Mouse (Mus musculus) T-helper 2 cell (primary cell): ENCODE data around the gene Kcnc2.
"Not testable (repeated sequence)": the region's sequence is repeated elsewhere in the genome, so short reads cannot be mapped to it uniquely, and the experiment has no call there.

Experiments
- in situ Hi-C: fragments of 300-600 bp; cut with MboI, MseI; formaldehyde crosslinking; loops from one replicate; pipeline ENCODE4 v1.15.1; 2025; ENCODE audit warnings: high pct_unique_total_duplicates

Gene Kcnc2

DNA sequence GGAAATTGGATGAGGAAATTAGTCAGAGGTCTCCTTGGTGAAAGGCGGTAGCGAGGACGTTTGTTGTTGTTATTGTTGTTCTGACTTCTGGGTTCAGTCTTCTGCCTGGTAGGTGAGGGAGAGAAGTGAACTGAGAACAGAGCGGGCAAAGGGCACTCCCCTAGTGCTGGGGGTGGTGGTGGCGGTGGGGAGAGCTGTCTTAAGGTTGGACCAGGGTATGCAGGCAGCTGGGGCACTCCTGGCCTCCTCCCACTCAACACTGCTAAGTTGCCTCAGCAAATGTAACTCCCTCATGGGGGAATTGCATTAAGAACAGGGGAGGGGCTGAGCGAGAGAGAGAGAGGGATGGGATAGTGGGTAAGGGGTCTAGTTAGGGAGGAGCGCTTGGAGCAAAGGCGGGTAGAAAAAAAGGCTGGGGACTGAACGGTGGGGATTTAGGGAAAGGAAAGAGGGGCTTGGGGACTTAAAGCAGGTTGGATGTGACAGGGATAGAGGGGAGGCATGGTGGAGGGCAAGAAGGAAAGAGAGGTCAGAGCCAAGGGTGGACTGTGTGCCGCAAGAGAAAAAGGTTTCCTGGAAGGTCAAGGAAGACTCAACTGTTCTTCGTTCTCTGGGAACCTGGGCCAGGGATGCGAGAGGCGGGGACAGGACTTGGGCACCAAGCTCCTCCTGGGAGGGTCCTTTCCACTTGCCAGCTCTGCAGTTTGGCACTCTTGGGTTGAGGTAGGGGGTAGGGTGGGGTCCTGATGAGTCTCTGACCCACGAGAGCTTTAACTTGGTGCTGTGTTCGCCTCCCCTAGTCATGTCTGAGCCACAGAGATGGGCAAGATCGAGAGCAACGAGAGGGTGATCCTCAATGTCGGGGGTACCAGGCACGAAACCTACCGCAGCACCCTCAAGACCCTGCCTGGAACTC lies at the start of gene Kcnc2:
Kcnc2 (plus strand) TSS at position 235 of the 916 bp plus-strand sequence.
- in situ Hi-C loops, result no loop called here

DNA sequence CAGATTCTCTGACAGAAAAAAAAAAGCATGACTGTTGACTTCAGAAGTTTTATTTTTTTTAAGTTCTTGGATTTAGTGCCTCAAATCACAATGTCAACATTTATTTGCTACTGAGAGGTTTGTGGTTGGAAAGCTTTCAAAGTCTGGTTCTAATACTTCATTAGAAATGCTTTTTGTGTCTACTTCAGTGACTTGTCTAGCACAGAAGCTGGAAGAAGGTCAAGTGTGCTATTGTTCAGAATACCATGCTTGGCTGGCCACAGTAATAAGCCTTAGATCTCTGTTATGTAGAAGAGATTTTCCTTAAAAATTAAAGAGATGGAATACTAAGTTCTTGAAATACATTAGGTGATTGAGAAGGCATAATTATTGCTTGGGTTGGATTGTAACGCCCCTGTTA lies 43.8 kb upstream of the Kcnc2 start:
- in situ Hi-C loops, result no loop called here

DNA sequence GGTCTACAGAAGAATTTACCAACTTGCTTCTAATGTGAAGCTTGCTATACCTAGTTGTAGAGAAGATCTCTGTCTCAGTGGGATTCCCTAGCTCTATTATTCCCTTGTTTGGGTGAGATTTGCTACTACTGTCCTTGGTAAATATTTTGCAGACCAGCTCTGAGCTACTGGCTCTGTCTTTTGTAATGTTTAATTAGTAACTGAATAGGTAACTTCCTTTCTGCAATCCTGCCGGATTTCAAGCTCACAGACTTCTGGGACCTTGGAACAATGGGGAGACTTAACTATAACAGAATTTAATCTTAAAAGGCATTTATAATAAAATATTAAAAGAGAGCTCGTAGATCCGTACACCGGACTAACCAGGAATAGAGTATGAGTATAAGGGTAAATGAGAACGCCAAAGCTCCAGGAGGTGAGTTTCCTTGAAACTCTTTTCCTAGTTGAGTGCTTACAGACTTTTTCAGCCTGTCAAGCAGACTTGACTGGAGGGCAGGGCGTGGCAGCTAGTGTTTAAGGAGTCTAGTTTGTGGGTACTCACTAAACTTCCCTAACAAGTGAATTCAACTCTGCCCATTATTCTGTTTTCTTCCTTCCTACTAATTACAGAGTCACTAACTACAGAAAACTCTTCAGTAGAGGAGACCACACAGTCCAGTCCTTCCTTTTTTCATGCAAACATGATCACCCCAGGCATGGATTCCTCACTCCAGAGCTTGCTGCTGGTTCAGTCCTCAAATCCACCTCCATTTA lies 41.7 kb upstream of the Kcnc2 start:
- in situ Hi-C loops, result not testable (repeated sequence)

DNA sequence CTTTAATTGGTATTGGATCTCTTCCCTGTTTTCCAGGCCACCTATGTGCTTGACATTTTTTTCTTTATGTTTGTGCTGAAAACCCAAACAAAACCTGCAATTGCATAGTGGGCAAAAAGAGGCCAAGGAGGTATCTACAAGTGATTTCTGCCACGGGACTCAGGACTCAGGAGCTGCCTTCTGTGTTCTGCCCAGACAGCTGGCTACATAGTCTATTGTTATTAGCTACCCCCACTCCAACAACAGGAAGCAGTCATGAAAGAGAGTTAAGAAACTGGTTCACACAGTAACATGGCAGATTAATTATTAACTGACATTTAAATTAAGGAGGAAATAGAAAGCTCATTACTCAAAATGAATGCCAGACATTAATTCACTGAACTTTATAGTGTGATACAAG lies 38.2 kb upstream of the Kcnc2 start:
- in situ Hi-C loops, result not testable (repeated sequence)

DNA sequence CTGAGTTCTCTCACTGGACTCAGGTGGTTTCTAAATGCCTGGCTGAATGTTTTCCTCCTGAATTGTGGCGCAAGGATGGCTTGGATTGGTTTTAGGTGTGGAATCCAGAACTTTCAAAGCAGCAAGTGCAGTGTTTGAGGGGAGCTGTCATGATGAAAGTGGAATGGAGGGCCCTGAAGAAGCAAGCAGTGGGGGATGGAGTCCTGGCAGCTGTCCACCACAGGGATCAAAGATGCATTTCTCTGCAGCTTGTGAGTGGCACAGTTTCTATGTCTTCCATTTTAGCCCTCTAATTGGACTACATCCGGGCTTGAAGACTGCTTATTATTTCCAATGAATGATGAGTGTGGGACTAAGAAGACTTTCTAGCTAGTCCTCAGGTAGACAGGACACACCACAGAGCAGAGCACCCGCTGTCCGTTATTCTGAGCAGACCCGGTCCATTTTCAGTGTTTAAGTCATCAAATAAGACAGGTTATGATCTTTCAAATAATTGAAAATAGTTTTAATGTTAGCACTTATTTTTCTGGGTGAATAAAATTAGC lies 35.5 kb upstream of the Kcnc2 start:
- in situ Hi-C loops, result not testable (repeated sequence)

DNA sequence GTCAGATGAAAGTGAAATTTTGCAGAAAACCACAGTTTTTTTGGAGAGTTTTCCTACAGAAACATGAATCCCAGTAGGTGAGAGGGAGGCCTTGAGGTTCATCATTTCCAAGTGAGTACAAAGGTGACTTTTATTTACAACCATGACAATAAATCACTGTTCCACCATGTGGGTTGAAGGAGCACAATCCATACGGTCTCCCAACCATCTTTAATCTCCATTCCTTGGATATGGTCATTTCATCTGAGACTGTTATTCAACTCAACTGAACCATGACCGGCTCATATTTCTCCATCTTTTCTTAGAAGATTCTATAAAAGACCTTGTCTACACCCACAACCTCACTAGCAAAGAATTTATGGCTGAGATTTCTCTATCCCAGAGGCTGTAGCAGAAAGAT lies 22.6 kb upstream of the Kcnc2 start:
- in situ Hi-C loops, result no loop called here

DNA sequence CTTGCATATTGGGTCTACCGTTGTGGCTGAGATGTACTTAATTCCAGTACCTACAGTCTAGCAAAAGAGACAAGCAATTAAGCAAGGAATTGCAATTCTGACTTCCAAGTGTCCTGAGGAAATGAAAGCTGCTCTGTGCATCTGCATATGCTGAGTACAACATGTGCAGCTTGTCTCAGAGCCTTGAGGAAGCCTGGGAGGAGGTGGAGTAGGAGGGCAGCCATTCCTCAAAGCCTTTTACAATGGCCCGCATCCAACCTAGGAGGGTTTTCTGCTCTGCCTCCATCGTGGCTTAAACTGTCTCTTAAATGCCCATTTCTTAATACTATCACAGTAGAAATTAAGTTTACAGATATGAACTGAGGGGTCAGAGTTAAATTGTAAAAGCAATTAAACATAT lies 7.5 kb upstream of the Kcnc2 start:
- in situ Hi-C loops, result no loop called here

DNA sequence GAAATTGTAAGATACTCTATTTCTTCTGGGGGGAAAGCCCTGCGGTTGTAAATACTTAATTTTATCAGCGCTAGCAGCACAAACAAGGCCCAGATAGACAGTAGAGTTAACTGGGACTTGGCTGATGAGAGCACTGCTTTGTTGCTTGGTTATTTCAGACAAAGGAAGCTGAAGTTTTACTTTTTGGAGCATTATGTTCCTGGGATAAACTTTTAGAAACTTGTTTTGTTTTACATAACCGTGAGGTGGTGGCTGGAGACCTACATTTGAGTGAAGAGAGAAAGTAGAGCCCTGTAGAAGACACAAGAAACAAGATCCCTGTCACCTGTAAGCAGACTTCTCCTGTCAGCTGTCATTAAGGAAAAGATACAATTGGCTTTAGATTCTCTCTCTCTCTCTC lies 1.4 kb upstream of the Kcnc2 start:
- in situ Hi-C loops, result no loop called here

DNA sequence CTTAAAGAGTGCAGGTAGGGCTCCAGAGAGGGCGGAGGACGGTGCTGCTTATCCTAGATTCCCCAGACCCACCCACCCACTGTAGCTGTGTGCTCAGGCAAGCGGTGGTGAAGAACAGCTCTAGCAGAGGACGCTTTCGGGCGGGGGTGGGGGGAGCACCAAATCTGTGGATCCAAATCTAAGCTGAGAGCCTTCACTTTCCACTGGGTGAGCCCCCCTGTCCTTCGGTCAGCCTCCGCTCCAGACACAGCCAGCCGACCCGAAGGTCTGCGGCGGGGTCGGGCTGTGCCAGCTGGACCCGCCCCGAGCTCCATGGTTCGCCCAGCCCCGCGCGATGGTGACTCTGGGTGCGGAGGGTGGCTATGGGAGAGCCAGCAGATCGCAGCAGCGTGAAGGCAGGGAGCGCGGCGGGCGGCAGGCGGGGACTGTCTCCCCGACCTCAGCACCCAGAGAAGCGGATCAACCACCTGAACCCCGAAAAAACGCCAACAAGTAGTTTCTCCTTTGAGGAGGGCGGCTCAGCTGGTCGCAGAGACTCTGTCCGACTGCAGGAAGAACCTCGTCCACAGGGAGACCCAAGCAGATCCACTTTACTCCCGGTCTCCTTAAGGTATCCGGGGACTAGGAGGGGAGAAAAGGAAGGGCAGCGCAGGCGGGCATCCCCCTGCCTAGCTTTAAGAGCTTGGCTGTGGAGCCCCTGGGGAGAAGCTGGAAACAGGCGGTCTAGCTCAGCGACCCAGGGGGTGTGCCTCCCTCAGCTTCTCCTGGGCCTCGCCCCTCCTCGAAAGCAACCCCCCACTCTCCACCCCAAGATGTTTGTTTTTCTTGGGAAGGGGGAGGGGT lies 761 bp upstream of the Kcnc2 start:
- in situ Hi-C loops, result no loop called here

DNA sequence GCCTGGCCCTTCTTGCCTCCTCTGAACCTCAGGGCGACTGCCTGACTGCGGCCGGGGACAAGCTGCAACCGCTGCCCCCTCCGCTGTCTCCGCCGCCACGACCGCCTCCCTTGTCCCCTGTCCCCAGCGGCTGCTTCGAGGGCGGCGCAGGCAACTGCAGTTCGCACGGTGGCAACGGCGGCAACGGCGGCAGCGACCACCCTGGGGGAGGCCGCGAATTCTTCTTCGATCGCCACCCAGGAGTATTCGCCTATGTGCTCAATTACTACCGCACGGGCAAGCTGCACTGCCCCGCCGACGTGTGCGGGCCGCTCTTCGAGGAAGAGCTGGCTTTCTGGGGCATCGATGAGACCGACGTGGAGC lies 863 bp downstream of the Kcnc2 start:
- in situ Hi-C loops, result no loop called here

DNA sequence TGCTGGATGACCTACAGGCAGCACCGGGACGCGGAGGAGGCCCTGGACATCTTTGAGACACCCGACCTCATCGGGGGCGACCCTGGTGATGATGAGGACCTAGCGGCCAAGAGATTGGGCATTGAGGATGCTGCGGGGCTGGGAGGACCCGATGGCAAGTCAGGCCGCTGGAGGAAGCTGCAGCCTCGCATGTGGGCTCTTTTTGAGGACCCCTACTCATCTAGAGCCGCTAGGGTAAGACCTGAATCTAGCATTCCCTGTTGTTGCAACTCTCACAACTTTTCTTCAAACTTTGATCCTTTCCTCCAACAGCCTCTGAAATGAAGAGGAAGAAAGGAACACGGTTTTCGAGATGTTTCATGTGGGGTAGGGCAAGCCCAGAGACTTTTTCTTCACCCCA lies 1.2 kb downstream of the Kcnc2 start:
- in situ Hi-C loops, result no loop called here

DNA sequence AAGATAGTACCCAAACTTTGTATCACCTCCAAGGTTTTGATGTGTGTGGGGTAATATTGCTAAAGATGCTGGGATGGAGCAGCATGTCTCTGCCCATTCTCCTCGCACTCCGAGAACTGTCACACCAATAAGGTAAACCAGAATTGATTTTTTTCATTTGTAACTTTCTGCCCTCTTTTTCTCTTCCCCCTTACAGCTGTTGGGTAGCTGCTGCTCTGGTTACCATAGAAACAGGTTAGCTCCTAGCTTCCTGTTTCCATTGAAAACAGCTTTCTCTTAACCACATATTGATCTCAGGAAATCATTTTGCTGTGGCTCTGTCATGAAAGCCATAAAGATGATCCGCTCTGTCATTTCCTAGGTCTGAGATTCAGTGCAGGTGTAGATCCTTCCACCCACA lies 7.1 kb downstream of the Kcnc2 start:
- in situ Hi-C loops, result no loop called here

DNA sequence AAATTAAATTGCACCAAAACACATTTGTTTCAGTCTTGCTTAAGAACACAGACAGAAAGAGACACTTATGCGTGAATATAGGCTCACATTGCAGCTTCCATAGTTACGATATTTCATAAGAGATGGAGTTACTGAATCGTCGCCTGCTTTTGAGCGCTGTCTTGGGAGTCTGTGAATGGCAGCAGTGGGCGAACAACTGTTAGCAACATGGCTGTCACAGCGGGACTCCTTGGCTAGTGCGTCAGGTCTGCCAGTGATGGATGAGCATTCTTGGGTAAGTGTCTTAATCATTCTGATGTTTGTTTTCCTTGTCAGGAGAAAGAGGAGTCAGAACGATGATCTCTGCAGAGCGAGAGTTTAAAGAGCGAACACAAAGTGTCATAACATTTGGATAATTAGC lies 44.2 kb downstream of the Kcnc2 start:
- in situ Hi-C loops, result no loop called here

DNA sequence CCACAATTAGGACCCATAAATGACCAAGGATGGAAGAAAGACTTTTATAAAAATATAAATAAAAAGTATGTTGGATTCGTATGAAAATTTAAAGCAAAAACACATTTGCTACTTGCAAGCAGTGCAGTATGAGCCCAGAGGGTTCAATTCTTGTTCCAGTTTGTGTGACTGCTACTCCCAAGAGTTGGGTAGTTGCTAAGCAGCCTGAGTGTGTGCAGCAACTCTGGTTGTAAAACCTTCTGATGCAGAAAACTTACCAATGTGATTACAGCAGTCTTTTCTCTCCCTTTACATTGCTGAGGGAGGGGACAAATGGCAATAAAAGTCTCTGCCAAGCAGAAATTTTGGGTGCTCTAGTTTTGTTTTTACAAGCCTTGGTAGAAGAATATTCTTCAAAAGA lies 46.9 kb downstream of the Kcnc2 start:
- in situ Hi-C loops, result no loop called here

DNA sequence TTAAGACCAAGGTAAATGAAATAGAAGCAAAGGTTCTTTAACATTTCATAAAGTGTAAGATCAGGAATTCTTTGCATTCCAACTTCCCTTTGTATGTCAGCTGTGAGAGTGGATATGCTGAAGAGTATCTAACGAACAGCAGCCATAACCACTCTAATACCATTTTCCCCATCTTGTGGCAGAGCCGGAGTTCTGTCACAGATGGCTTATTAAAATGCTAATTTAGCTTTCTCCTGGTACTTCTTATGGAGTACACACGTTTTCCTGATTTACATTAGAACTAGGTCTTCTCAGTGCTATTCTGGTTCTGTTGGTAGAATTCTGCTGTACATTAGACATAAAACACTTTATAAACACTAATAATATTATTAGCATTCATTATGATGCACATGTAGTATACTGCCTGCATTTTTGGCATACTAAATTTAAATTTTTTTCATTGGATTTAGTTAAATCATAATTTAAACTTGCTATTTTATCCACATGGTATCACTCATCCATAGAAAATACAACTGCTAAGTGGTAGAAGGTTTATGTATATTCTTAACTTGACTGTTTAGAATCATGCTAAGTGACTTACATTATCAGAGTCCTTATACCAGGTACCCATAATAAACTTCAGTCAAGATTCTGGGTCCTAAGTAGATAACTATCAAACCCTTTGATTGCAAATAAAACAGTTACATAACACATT lies 86.9 kb downstream of the Kcnc2 start:
- in situ Hi-C loops, result no loop called here

DNA sequence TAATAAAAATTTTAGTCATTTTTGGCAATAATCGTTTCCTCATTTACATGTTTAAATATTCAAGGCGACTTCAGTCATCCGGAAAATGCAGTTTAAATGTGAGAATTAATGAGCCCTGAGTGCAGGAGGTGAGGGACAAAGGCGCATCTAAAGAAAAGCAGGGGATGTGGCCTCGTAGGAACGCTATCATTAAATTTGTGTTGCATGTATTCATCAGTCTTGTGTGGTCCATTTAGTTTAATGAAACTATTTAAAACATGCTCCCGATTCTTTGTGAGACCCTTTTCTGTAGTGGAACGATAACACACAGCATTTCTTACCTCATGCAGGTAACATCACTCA lies 87.4 kb downstream of the Kcnc2 start:
- in situ Hi-C loops, result no loop called here

DNA sequence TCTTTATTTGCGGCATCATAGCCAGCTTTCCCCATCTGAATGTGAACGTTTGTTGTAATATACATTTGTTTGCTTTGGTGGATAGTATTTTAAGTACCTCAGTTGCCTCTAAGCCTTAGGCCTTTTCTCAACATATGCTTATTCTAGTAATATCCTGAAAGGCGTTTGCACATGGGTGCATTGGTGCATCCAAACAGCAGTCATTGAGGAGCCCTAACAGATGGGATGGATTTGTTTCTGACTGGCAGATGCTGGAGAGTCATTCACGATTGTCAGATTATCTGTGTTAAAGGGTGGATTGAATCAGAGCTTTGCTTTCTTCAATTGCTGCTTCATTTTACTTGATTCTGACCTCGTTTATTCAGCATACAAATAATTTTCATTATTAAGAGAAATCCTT lies 89.8 kb downstream of the Kcnc2 start:
- in situ Hi-C loops, result no loop called here

DNA sequence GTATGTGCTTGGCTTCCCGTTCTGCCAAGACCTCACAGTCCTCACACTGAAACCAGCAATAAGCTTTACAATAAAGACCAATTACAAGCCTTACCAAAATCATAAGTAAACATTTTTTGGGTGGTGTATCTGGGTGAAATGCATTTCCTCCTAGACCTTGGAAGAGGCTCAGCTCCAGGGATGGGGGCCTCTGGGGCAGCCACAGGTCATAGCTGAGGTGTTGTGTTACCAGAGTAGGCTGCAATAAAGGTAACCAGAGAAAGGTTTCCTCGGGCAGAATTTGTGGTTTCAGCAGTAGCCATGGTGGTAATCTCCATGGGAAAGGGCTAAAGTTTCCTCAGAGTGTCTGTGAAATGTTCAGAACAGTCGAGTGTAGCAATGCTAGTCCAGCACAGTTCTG lies 97.4 kb downstream of the Kcnc2 start:
- in situ Hi-C loops, result no loop called here

DNA sequence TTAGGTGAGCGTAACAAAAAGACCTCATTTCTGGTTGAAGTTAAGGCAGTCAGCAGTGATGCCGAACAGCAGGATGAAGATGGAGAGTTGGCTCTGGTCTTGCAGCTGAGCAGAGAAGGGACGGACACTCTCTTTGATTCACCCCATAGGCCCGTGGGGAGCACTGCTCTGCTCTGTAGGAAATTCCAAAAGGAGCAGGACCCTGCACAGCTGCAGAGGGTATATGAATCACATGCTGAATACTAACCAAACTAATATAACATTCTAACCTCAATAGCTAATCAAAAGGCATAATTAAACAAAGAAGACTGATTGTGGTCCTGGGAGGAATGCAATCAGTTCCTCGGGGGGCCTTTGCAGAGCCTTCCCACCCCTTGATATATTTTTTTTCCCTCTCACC lies 106.2 kb downstream of the Kcnc2 start:
- in situ Hi-C loops, result no loop called here

DNA sequence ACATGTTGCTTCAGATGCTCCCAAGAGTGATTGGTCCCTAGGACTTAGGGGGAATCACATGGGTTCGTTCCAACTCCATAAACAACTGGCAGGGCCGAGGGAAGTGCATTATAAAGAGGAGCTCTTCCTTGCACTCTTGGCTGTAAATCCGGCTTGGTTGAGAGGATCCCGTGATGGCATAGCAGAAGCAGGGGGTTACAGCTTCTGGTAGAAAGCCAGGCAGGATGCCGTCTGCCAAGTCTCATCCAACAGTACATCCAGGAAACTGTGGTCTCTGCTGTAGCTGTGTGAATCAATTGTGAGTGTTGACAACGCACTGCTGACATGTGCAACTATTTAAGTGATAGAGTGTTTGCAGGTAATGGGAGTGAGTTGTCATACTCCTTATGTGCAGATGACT lies 107.5 kb downstream of the Kcnc2 start:
- in situ Hi-C loops, result no loop called here

DNA sequence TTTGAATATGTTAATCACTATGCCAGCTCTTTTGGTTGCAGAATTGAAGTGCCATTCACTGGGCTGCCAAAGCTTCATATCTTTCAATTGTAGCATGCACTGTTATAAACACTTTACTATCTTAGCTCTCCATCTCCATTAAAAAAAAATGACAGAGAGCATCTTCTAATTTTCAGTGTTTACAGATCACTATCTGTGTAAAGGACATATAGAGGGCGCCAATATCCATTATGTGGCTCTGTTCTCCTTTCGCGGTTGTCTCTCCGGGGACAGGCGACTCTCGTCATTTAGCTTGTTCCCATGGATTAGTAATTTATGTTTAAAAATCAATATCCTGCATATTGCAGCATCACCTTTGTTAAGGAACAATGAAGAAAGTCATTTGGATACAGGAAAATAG lies 109.7 kb downstream of the Kcnc2 start:
- in situ Hi-C loops, result no loop called here
